Mouse (Mus musculus) liver, adult 2 months (tissue): ENCODE measurements around the gene Cd93. TPM values are rescaled to one million over a fixed set of nuclear protein-coding genes. Genes with fewer than 3 reads are reported as not detected.

Experiments
- DNase-seq: peaks from one replicate; pipeline ENCODE4 v3.0.0-alpha.2; 2011; ENCODE audit warnings: low read depth, low spot score; ENCODE audit errors: extremely low read depth
- H3K27ac ChIP-seq: fragments of 200-500 bp; replicated peaks from 2 replicates; pipeline ENCODE4 v1.5.1; 2012; ENCODE audit warnings: low read depth, mild to moderate bottlenecking, control low read depth, inconsistent platforms, low read length; ENCODE audit not compliant: insufficient read depth
- H3K27me3 ChIP-seq: fragments of 200-500 bp; 2 replicates; pipeline ENCODE4 v1.6.1; 2012; ENCODE audit warnings: mild to moderate bottlenecking, moderate library complexity, low read length, inconsistent platforms; ENCODE audit not compliant: control insufficient read depth, insufficient read depth
- H3K36me3 ChIP-seq: fragments of 200-500 bp; 2 replicates; pipeline ENCODE4 v1.6.1; 2012; ENCODE audit warnings: low read length, inconsistent platforms; ENCODE audit not compliant: control insufficient read depth, insufficient read depth
- H3K4me1 ChIP-seq: fragments of 200-500 bp; 2 replicates; pipeline ENCODE4 v1.6.1; 2011; ENCODE audit warnings: low read length; ENCODE audit not compliant: control insufficient read depth, insufficient read depth
- H3K4me3 ChIP-seq: fragments of 200-500 bp; 2 replicates; pipeline ENCODE4 v1.5.1; 2011; ENCODE audit warnings: low read depth, mild to moderate bottlenecking, control low read depth, low read length, moderate library complexity; ENCODE audit not compliant: insufficient read depth
- H3K79me2 ChIP-seq: fragments of 200-500 bp; 2 replicates; pipeline ENCODE4 v1.6.1; 2012; ENCODE audit warnings: inconsistent platforms, mild to moderate bottlenecking, low read length, moderate library complexity; ENCODE audit not compliant: control insufficient read depth, insufficient read depth
- H3K9ac ChIP-seq: fragments of 200-500 bp; 2 replicates; pipeline ENCODE4 v1.6.1; 2012; ENCODE audit warnings: low read depth, mild to moderate bottlenecking, control low read depth, inconsistent platforms, low read length
- CTCF ChIP-seq: fragments of 200-500 bp; IDR thresholded peaks from 2 replicates; pipeline ENCODE4 v1.5.1; 2011; ENCODE audit warnings: low read depth, low read length, control low read depth
- POLR2A ChIP-seq: fragments of 200-500 bp; IDR thresholded peaks from 2 replicates; pipeline ENCODE4 v1.6.1; 2011; ENCODE audit warnings: low read length, control low read depth; ENCODE audit not compliant: insufficient read depth; ENCODE audit errors: extremely low read depth
- WGBS: fragments of 180-500 bp; shearing (Covaris S2); methylation state at CpG from one replicate; pipeline ENCODE4 v1.1.7; 2018; 5-methylcytosine and 5-hydroxymethylcytosine counted together
- polyA plus RNA-seq: library from polyadenylated mRNA; depleted of rRNA; stranded (reverse); fragments of >200 nt; gene quantifications from 2 replicates; pipeline ENCODE4 v1.2.3, GENCODE M21; 2012
- total RNA-seq: library from RNA; depleted of rRNA; stranded (reverse); fragments of >200 nt; gene quantifications from 2 replicates; pipeline ENCODE4 v1.2.3, GENCODE M21; 2014

Gene Cd93
- total and polyA plus RNA-seq, 2 experiments = 1.1 to 3.0 TPM

- Histone ChIP-seq H3K4me1 (no peaks in the 10 kb centered on the region), H3K9ac (no peak overlapping the region)
These were observed 33.5 kb downstream of the Cd93 start for GRCm38 (mm10) chr2:148409821-148410220.

GRCm38 (mm10) chr2:148409141-148409540 is 34.2 kb downstream of the Cd93 start:
- H3K4me1 ChIP-seq = no peaks in the 10 kb centered on the region
- WGBS = 18% methylated on average over 9 of the region's 9 CpGs
- H3K36me3 ChIP-seq = no peaks in the 10 kb centered on the region
- TF ChIP-seq CTCF (peak; percentile 92), POLR2A (no peak)
- H3K9ac ChIP-seq = no peak overlapping the region
- H3K27me3 ChIP-seq = no peaks in the 10 kb centered on the region
- H3K79me2 ChIP-seq = no peaks in the 10 kb centered on the region
- peak; percentile 51 for DNase-seq
- no peak overlapping the region for H3K4me3 ChIP-seq
- H3K27ac ChIP-seq = no peak overlapping the region

More at GRCm38 (mm10) chr2:148409821-148410220, 33.5 kb downstream of the Cd93 start:
- no peaks in the 10 kb centered on the region for H3K36me3 ChIP-seq
- no peak overlapping the region for H3K4me3 ChIP-seq
- TF ChIP-seq POLR2A (no peak), CTCF (no peak)
- no peak overlapping the region for H3K27ac ChIP-seq
- WGBS = 65% methylated on average over 1 of the region's 1 CpGs
- no peak for DNase-seq
- H3K79me2 ChIP-seq = no peaks in the 10 kb centered on the region
- no peaks in the 10 kb centered on the region for H3K27me3 ChIP-seq

GRCm38 (mm10) chr2:148408761-148409120 is 34.6 kb downstream of the Cd93 start:
- Histone ChIP-seq H3K9ac (no peak overlapping the region; the same call in 1 of the 2 replicates), H3K4me3 (no peak overlapping the region), H3K36me3 (no peaks in the 10 kb centered on the region), H3K27ac (no peak overlapping the region), H3K4me1 (no peaks in the 10 kb centered on the region), H3K27me3 (no peaks in the 10 kb centered on the region), H3K79me2 (no peaks in the 10 kb centered on the region)
- DNase-seq = no peak
- TF ChIP-seq CTCF = no peak
- TF ChIP-seq POLR2A = no peak
- WGBS = 16% methylated on average over 6 of the region's 6 CpGs

- Histone ChIP-seq H3K4me3 (peak within 1 kb of the TSS; percentile 77), H3K9ac (peak within 1 kb of the TSS; percentile 67), H3K27me3 (no peaks in the 10 kb centered on the region), H3K36me3 (no peaks in the 10 kb centered on the region), H3K79me2 (no peaks in the 10 kb centered on the region), H3K27ac (peak within 1 kb of the TSS; percentile 50), H3K4me1 (no peaks in the 10 kb centered on the region)
- peak; percentile 28 for DNase-seq
- WGBS = 3% methylated on average over 35 of the region's 35 CpGs
- TF ChIP-seq POLR2A (0 out of 2 replicates have a peak, but pooled peaks have one; percentile 49), CTCF (no peak)
These were observed 35.2 kb downstream of the Cd93 start, which contains the start of gene Thbd for GRCm38 (mm10) chr2:148407870-148408760. Gene Thbd, minus strand, starts transcription at chr2:148408188.

GRCm38 (mm10) chr2:148406971-148407869 is 36.1 kb downstream of the Cd93 start:
- Histone ChIP-seq H3K27ac (peak overlapping the region; percentile 50), H3K9ac (peak overlapping the region; percentile 67), H3K27me3 (no peaks in the 10 kb centered on the region), H3K4me3 (peak overlapping the region; percentile 77), H3K4me1 (no peaks in the 10 kb centered on the region), H3K79me2 (no peaks in the 10 kb centered on the region), H3K36me3 (no peaks in the 10 kb centered on the region)
- 5% methylated on average over 55 of the region's 55 CpGs for WGBS
- TF ChIP-seq POLR2A (no peak), CTCF (no peak)
- DNase-seq = no peak
